Mouse (Mus musculus) C2C12 (cell line): ENCODE results near the gene Egfr.

ENCODE experiments used
- CTCF ChIP-seq: IDR thresholded peaks from one replicate; pipeline ENCODE4 v1.5.1; 2011; ENCODE audit not compliant: control insufficient read depth, insufficient read depth, insufficient read length
- MAX ChIP-seq: IDR thresholded peaks from one replicate; pipeline ENCODE4 v1.6.1; 2011; ENCODE audit warnings: mild to moderate bottlenecking, control low read depth
- MYOG ChIP-seq: IDR thresholded peaks from one replicate; pipeline ENCODE4 v1.6.1; 2011; ENCODE audit not compliant: control insufficient read depth, insufficient read length; ENCODE audit errors: extremely low read depth
- USF1 ChIP-seq: IDR thresholded peaks from one replicate; pipeline ENCODE4 v1.6.1; 2011; ENCODE audit warnings: low read depth, mild to moderate bottlenecking, control low read depth, moderate library complexity

GRCm38 (mm10) chr11:16907517-16908129 lies 155.6 kb downstream of the Egfr start:
- no peak for TF ChIP-seq CTCF
- no peak for TF ChIP-seq USF1
- no peak for TF ChIP-seq MAX
- no peak for TF ChIP-seq MYOG
